Mouse (Mus musculus): ENCODE measurements around the gene Mael.

- TF ChIP-seq POLR2A (IDR thresholded peaks at IDR 0.05; ENCODE audit: insufficient read depth, low read length) (no peak), CTCF (IDR thresholded peaks at IDR 0.05; ENCODE audit: low read depth, low read length) (no peak)
These were observed 71.1 kb downstream of the Mael start for GRCm38 (mm10) chr1:166167405-166167804.

Data from ES-Bruce4 (cell line).